ENCODE assay signal across 21 mouse cellular contexts in the genomic region with DNA sequence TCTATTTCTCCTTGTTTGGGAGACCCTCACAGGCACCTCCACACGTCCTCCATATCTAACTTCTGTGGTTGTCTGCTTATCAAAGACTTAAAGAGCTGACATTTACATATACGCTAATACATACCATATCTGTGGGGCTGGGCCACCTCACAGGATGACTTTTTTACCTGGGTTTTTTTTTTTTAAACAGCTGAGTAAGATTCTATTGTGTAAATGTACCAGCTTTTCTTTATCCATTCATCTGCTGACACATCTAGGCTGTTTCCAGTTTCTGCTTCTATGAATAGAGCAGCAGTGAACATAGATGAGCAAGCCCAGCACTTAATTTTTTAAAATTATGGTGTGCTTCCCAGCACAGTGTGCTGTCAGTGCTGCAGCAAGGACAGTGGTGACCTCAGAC. TPM values are rescaled to one million over a fixed set of nuclear protein-coding genes. Genes with fewer than 3 reads are reported as not detected.
DNase-seq lines count a peak whose midpoint lies in the region; ATAC-seq lines count a peak whose summit lies in the region.
"Had no signal": no experiment of that assay in that cellular context is flagged by ENCODE, and none has a peak within 500 bp of the region (broad histone marks: within the 10 kb centered on the region; RNA-seq: fewer than 3 reads in every experiment).

No protein-coding gene starts in this region.

- peaks cover 10% of the 10 kb centered on the region; the same call in 1 of the 2 replicates for H3K36me3 ChIP-seq in liver, embryonic 11.5 days (ENCODE audit: control insufficient read depth, insufficient read depth, low read length)
- peaks cover 25% of the 10 kb centered on the region for H3K36me3 ChIP-seq in liver, embryonic 13.5 days
- no peaks in the 10 kb centered on the region for H3K36me3 ChIP-seq in hindbrain, embryonic 14.5 days (replicated peaks; ENCODE audit: control insufficient read depth, insufficient read depth)
- no peaks in the 10 kb centered on the region for H3K36me3 ChIP-seq in intestine, embryonic 15.5 days
- H3K36me3 ChIP-seq: heart, embryonic 15.5 days; lung, embryonic 15.5 days had no signal

- H3K27me3 ChIP-seq in liver, embryonic 11.5 days (replicated peaks; ENCODE audit: control insufficient read depth, insufficient read depth, low read length) = no peaks in the 10 kb centered on the region
- H3K27me3 ChIP-seq in liver, embryonic 13.5 days = no peaks in the 10 kb centered on the region
- no peaks in the 10 kb centered on the region for H3K27me3 ChIP-seq in hindbrain, embryonic 14.5 days (ENCODE audit: control insufficient read depth, insufficient read depth, low read length)
- H3K27me3 ChIP-seq in intestine, embryonic 15.5 days (replicated peaks) = no peaks in the 10 kb centered on the region
- H3K27me3 ChIP-seq: embryonic facial prominence, embryonic 12.5 days; heart, embryonic 15.5 days; limb, embryonic 13.5 days; lung, embryonic 15.5 days; midbrain, embryonic 12.5 days had no signal

- peaks cover 63% of the 10 kb centered on the region for H3K4me1 ChIP-seq in liver, embryonic 11.5 days (replicated peaks; ENCODE audit: control insufficient read depth, insufficient read depth, low read length)
- peaks cover 95% of the 10 kb centered on the region for H3K4me1 ChIP-seq in liver, embryonic 13.5 days (replicated peaks)
- H3K4me1 ChIP-seq in hindbrain, embryonic 14.5 days (replicated peaks; ENCODE audit: control insufficient read depth, insufficient read depth, low read length) = no peaks in the 10 kb centered on the region
- H3K4me1 ChIP-seq in intestine, embryonic 15.5 days (replicated peaks) = peaks cover 3% of the 10 kb centered on the region; the same call in 1 of the 2 replicates
- H3K4me1 ChIP-seq: hindbrain, embryonic 10.5 days; lung, embryonic 15.5 days; midbrain, embryonic 12.5 days had no signal

- peak; percentile 30 for DNase-seq in CD4-positive, CD25-positive, alpha-beta regulatory T cell, adult 2 months (ENCODE audit: low read depth, low spot score)
- no peak for DNase-seq in liver, embryonic 11.5 days (ENCODE audit: low spot score)
- no peak for DNase-seq in liver
- no peak for DNase-seq in liver, embryonic 13.5 days
- peak; percentile 33 for DNase-seq in telencephalon, adult 2 months (ENCODE audit: low read depth, low spot score)
- DNase-seq in hindbrain, embryonic 14.5 days (ENCODE audit: low spot score) = no peak
- DNase-seq: cerebellum, adult 9-10 months; gastrocnemius, postnatal 25 days; kidney, adult 8-10 months; kidney, postnatal 25 days; layer of hippocampus, adult 9-11 months; thymus, postnatal 36 days had no signal

- H3K9ac ChIP-seq in liver, embryonic 11.5 days (ENCODE audit: low read depth, low read length) = peak overlapping the region; percentile 41; the same call in 1 of the 2 replicates
- peak overlapping the region; percentile 63 for H3K9ac ChIP-seq in liver, embryonic 13.5 days
- no peak overlapping the region for H3K9ac ChIP-seq in hindbrain, embryonic 14.5 days
- H3K9ac ChIP-seq in intestine, embryonic 15.5 days = no peak overlapping the region
- H3K9ac ChIP-seq: embryonic facial prominence, embryonic 12.5 days; heart, embryonic 15.5 days; limb, embryonic 13.5 days; lung, embryonic 15.5 days; midbrain, embryonic 12.5 days had no signal

- H3K9me3 ChIP-seq in liver, embryonic 11.5 days (ENCODE audit: control insufficient read depth, low read length) = no peaks in the 10 kb centered on the region
- no peaks in the 10 kb centered on the region for H3K9me3 ChIP-seq in liver, embryonic 13.5 days (replicated peaks)
- 0 out of 2 replicates have a peak, but pooled peaks cover 3% of the 10 kb centered on the region for H3K9me3 ChIP-seq in hindbrain, embryonic 14.5 days (ENCODE audit: control insufficient read depth, low read length)
- no peaks in the 10 kb centered on the region for H3K9me3 ChIP-seq in intestine, embryonic 15.5 days
- H3K9me3 ChIP-seq: embryonic facial prominence, embryonic 12.5 days; heart, embryonic 15.5 days; hindbrain, embryonic 10.5 days; lung, embryonic 15.5 days had no signal

- no peak for ATAC-seq in CD4-positive, CD25-positive, alpha-beta regulatory T cell, adult 4 months
- ATAC-seq in liver, embryonic 11.5 days (replicated peaks; ENCODE audit: low FRiP score) = no peak
- ATAC-seq in liver, embryonic 13.5 days (ENCODE audit: low read depth) = no peak
- no peak for ATAC-seq in hindbrain, embryonic 14.5 days (ENCODE audit: low FRiP score)
- ATAC-seq in intestine, embryonic 15.5 days = no peak

- 45% methylated on average over 2 of the region's 2 CpGs for WGBS in liver, embryonic 11.5 days
- WGBS in liver, embryonic 13.5 days (ENCODE audit: insufficient replicate concordance) = 18% methylated on average over 2 of the region's 2 CpGs
- WGBS in hindbrain, embryonic 14.5 days = 96% methylated on average over 2 of the region's 2 CpGs
- WGBS in intestine, embryonic 15.5 days = 77% methylated on average over 2 of the region's 2 CpGs

- H3K4me3 ChIP-seq in liver, embryonic 11.5 days (ENCODE audit: low read depth, low read length) = no peak overlapping the region
- peak overlapping the region; percentile 25; the same call in 1 of the 2 replicates for H3K4me3 ChIP-seq in liver, embryonic 13.5 days (replicated peaks)
- no peak overlapping the region for H3K4me3 ChIP-seq in hindbrain, embryonic 14.5 days (replicated peaks; ENCODE audit: low read length)
- no peak overlapping the region for H3K4me3 ChIP-seq in intestine, embryonic 15.5 days (replicated peaks)
- H3K4me3 ChIP-seq: embryonic facial prominence, embryonic 12.5 days; heart, adult 2 months; heart, embryonic 15.5 days; hindbrain, embryonic 10.5 days; limb, embryonic 13.5 days; lung, embryonic 15.5 days; midbrain, embryonic 12.5 days had no signal

- H3K27ac ChIP-seq in liver, embryonic 11.5 days (ENCODE audit: low read depth, low read length) = peak overlapping the region; percentile 68; the same call in 1 of the 2 replicates
- peak overlapping the region; percentile 94 for H3K27ac ChIP-seq in liver, embryonic 13.5 days
- H3K27ac ChIP-seq in hindbrain, embryonic 14.5 days = no peak overlapping the region
- no peak overlapping the region for H3K27ac ChIP-seq in intestine, embryonic 15.5 days
- H3K27ac ChIP-seq: embryonic facial prominence, embryonic 12.5 days; heart, adult 2 months; heart, embryonic 15.5 days; hindbrain, embryonic 10.5 days; limb, embryonic 13.5 days; lung, embryonic 15.5 days; midbrain, embryonic 12.5 days had no signal

- peak overlapping the region; percentile 53 for H3K4me2 ChIP-seq in liver, embryonic 11.5 days
- H3K4me2 ChIP-seq in liver, embryonic 13.5 days = peak overlapping the region; percentile 75
- no peak overlapping the region for H3K4me2 ChIP-seq in hindbrain, embryonic 14.5 days (replicated peaks)
- no peak overlapping the region for H3K4me2 ChIP-seq in intestine, embryonic 15.5 days (replicated peaks)
- H3K4me2 ChIP-seq: embryonic facial prominence, embryonic 12.5 days; heart, embryonic 15.5 days; limb, embryonic 13.5 days; lung, embryonic 15.5 days; midbrain, embryonic 12.5 days had no signal

RNA-seq across cellular contexts. Expression of a gene that starts 19.6 kb away (rescaled TPM):
- 100 to 1,000 TPM; 135 to 144 TPM for polyA plus RNA-seq in CD4-positive, CD25-positive, alpha-beta regulatory T cell, adult 4 months (2017; shearing (Covaris generic))
- 161 and 179 TPM in 2 replicates for polyA plus RNA-seq in liver, embryonic 11.5 days (2014; fragmentation: Nextera tagmentation; extraction: Ambion mirVana)
- 127 and 146 TPM in 2 replicates for polyA plus RNA-seq in liver, embryonic 13.5 days (2015; fragmentation: Nextera tagmentation; extraction: Ambion mirVana)
- 30.6 and 35.1 TPM in 2 replicates for polyA plus RNA-seq in hindbrain, embryonic 14.5 days (2014; fragmentation: Nextera tagmentation; extraction: Ambion mirVana)
- 67.7 and 70.6 TPM in 2 replicates for polyA plus RNA-seq in intestine, embryonic 15.5 days (2015; fragmentation: Nextera tagmentation; extraction: Ambion mirVana)

Comparison
In these comparisons a context has a peak if more than half of its experiments do, and no peak if none do; other contexts are left out.
1. DNase-seq: peak in CD4-positive, CD25-positive, alpha-beta regulatory T cell, adult 2 months (single experiment) and telencephalon, adult 2 months (single experiment); none in liver, embryonic 11.5 days (single experiment), liver (single experiment), liver, embryonic 13.5 days (single experiment) and hindbrain, embryonic 14.5 days (single experiment).
2. H3K27ac ChIP-seq: peak in liver, embryonic 11.5 days (single experiment) and liver, embryonic 13.5 days (single experiment); none in hindbrain, embryonic 14.5 days (single experiment) and intestine, embryonic 15.5 days (single experiment).
3. H3K4me2 ChIP-seq: peak in liver, embryonic 11.5 days (single experiment) and liver, embryonic 13.5 days (single experiment); none in hindbrain, embryonic 14.5 days (single experiment) and intestine, embryonic 15.5 days (single experiment).
4. H3K9ac ChIP-seq: peak in liver, embryonic 11.5 days (single experiment) and liver, embryonic 13.5 days (single experiment); none in hindbrain, embryonic 14.5 days (single experiment) and intestine, embryonic 15.5 days (single experiment).